Mouse (Mus musculus) limb, embryonic 15.5 days (tissue): ENCODE results near the gene Pigo. TPM values are rescaled to one million over a fixed set of nuclear protein-coding genes. Genes with fewer than 3 reads are reported as not detected.
"Not testable (repeated sequence)": the region's sequence is repeated elsewhere in the genome, so short reads cannot be mapped to it uniquely, and the experiment has no call there.

Experiments
- ATAC-seq: fragments of 200-750 bp; cut with Nextera tagmentation; 2 replicates; pipeline ENCODE4 v1.8.0; 2017; ENCODE audit warnings: low read depth, moderate TSS enrichment; ENCODE audit not compliant: insufficient number of reproducible peaks, low FRiP score, low TSS enrichment
- H3K27ac ChIP-seq: fragments of 300-500 bp; sonication (generic); 2 replicates; pipeline ENCODE4 v1.5.1; 2015; ENCODE audit warnings: moderate library complexity, mild to moderate bottlenecking, inconsistent platforms
- H3K27me3 ChIP-seq: fragments of 300-500 bp; sonication (generic); 2 replicates; pipeline ENCODE4 v1.6.1; 2015; ENCODE audit warnings: inconsistent platforms
- H3K36me3 ChIP-seq: fragments of 300-500 bp; sonication (generic); 2 replicates; pipeline ENCODE4 v1.6.1; 2015; ENCODE audit warnings: inconsistent platforms
- H3K4me1 ChIP-seq: fragments of 300-500 bp; sonication (generic); 2 replicates; pipeline ENCODE4 v1.6.1; 2015; ENCODE audit warnings: inconsistent platforms
- H3K4me2 ChIP-seq: fragments of 300-500 bp; sonication (generic); 2 replicates; pipeline ENCODE4 v1.6.1; 2015; ENCODE audit warnings: mild to moderate bottlenecking, inconsistent platforms
- H3K4me3 ChIP-seq: fragments of 300-500 bp; sonication (generic); 2 replicates; pipeline ENCODE4 v1.5.1; 2015; ENCODE audit warnings: mild to moderate bottlenecking, inconsistent platforms
- H3K9ac ChIP-seq: fragments of 300-500 bp; sonication (generic); 2 replicates; pipeline ENCODE4 v1.6.1; 2015; ENCODE audit warnings: inconsistent platforms
- H3K9me3 ChIP-seq: fragments of 300-500 bp; sonication (generic); 2 replicates; pipeline ENCODE4 v1.6.1; 2016; ENCODE audit warnings: inconsistent platforms
- WGBS: fragments of 180-500 bp; shearing (Covaris S2); methylation state at CpG from one replicate; pipeline ENCODE4 v1.1.7; 2015; 5-methylcytosine and 5-hydroxymethylcytosine counted together
- polyA plus RNA-seq: library from polyadenylated mRNA; unstranded; fragments of >200 nt; fragmentation: Nextera tagmentation; extraction: Ambion mirVana; gene quantifications from 2 replicates; pipeline ENCODE4 v1.2.1, GENCODE M21; 2015

The Pigo gene
- polyA plus RNA-seq, 1 experiment from 2014 or later, result 23.1 TPM

DNA sequence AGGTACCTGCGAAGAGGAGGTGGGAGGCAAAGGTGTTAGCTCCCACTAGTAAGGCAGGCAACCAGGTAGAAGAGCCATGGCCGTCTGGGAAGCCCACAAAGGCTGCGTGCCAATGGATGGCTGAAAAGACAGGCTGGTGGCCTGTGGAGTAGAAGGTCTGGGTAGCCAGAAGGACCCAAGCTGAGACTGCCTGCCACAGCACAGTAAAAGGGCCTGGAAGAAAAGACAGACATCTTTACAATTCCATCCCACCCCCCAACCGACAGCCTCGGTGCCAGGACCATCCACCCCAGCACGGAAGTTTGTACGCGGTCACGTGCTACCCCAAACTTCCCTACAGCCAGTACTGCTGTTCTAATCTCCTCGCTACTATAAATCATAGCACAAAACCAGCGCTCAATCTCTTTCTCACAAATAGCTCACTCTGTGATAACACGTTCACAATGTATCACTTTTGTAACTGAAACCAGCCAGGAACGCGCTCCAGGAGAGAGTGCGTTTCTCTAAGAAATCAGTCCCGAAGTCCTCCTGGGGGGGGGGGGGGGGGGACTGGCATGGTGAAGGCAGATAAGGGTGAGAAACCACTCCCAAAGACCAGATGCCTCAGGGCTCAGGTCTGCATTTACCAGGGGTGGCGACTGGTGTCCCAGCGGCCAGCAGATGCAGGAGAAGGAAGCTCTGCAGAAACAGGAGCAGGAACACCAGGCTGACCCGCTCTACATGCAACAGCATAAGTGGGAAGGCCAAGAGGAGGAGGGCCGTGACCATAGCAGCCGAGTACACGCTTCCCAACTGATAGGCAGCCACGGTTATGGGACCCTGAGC is 5.8 kb downstream of the Pigo start:
- Histone ChIP-seq H3K27ac (no peak overlapping the region), H3K4me2 (no peak overlapping the region), H3K4me1 (peaks cover 10% of the 10 kb centered on the region), H3K36me3 (peaks cover 68% of the 10 kb centered on the region), H3K27me3 (no peaks in the 10 kb centered on the region), H3K9ac (no peak overlapping the region), H3K4me3 (no peak overlapping the region), H3K9me3 (no peaks in the 10 kb centered on the region)
- WGBS, result 90% methylated on average over 23 of the region's 23 CpGs
- no peak for ATAC-seq

DNA sequence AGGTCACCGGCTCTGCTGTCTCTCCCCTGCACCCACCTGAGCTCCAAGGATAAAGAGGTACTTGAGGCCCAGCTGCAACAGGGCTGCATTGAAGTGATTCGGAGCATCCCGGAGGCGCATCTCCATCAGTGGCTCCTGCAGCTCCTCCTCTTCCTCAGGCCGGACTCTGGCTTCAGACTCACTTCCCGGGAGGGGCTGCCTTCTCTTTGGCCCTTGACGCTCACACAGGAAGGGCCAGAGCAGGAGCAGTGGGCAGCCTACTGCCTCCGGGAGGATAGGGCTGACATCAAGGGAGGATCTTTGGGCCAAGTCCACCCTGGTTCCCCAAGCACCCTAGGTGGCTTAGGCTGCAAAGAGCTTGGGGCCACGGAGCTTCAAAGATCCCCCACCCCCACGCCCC is 6.4 kb downstream of the Pigo start:
- 91% methylated on average over 10 of the region's 10 CpGs for WGBS
- ATAC-seq, result no peak
- H3K27ac ChIP-seq, result no peak overlapping the region

DNA sequence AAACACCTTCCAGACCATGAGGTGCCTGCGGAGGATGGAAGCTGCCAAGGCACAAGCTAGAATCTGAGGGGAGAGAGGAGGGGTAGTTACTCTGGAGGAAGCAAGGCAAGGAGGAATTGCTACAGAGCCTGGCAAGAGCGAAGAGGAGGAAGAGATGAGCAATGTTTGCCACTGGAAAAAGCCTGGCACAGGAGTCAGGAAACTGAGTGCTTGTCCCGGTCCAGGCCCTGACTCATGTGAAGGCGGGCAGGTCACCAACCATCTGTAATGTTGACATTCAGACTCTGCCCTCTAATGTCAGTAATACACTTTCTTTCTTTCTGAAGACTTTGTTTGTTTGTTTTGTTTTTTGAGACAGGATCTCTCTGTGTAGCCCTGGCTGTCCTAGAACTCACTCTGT is 7.5 kb downstream of the Pigo start:
- peaks cover 62% of the 10 kb centered on the region for H3K36me3 ChIP-seq
- H3K4me1 ChIP-seq, result no peaks in the 10 kb centered on the region
- H3K9ac ChIP-seq, result no peak overlapping the region
- no peaks in the 10 kb centered on the region for H3K9me3 ChIP-seq
- H3K27ac ChIP-seq, result no peak overlapping the region
- H3K27me3 ChIP-seq, result no peaks in the 10 kb centered on the region
- WGBS, result 95% methylated on average over 4 of the region's 4 CpGs
- H3K4me2 ChIP-seq, result no peak overlapping the region
- H3K4me3 ChIP-seq, result no peak overlapping the region
- ATAC-seq, result no peak

More for the DNA sequence above, 6.4 kb downstream of the Pigo start:
- Histone ChIP-seq H3K9me3 (no peaks in the 10 kb centered on the region), H3K4me3 (no peak overlapping the region), H3K36me3 (peaks cover 68% of the 10 kb centered on the region), H3K4me1 (peaks cover 3% of the 10 kb centered on the region; the same call in 1 of the 2 replicates), H3K4me2 (no peak overlapping the region), H3K27me3 (no peaks in the 10 kb centered on the region), H3K9ac (no peak overlapping the region)

DNA sequence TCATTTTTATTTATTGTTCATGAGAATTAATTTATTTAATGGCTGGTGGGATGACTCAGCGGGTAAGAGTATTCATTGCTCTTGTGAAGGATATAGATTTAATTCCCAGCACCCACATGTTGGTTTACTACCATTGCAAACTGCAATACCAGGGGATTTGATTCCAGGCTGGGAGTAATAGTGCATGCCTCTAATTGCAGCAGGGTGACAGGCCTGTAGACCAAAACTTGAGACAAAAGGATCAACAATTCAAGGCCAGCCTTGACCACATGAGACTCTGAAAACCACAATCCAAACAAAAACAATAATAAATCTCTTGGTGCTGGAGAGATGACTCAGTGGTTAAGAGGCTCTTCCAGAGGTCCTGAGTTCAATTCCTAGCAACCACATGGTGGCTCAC is 13.5 kb downstream of the Pigo start:
- H3K36me3 ChIP-seq, result 0 out of 2 replicates have a peak, but pooled peaks cover 9% of the 10 kb centered on the region
- no peak for ATAC-seq
- 97% methylated on average over 1 of the region's 1 CpGs for WGBS
- H3K27ac ChIP-seq, result no peak overlapping the region
- H3K4me3 ChIP-seq, result no peak overlapping the region
- H3K9ac ChIP-seq, result no peak overlapping the region
- H3K4me2 ChIP-seq, result no peak overlapping the region
- H3K4me1 ChIP-seq, result peaks cover 14% of the 10 kb centered on the region
- H3K9me3 ChIP-seq, result no peaks in the 10 kb centered on the region
- no peaks in the 10 kb centered on the region for H3K27me3 ChIP-seq

DNA sequence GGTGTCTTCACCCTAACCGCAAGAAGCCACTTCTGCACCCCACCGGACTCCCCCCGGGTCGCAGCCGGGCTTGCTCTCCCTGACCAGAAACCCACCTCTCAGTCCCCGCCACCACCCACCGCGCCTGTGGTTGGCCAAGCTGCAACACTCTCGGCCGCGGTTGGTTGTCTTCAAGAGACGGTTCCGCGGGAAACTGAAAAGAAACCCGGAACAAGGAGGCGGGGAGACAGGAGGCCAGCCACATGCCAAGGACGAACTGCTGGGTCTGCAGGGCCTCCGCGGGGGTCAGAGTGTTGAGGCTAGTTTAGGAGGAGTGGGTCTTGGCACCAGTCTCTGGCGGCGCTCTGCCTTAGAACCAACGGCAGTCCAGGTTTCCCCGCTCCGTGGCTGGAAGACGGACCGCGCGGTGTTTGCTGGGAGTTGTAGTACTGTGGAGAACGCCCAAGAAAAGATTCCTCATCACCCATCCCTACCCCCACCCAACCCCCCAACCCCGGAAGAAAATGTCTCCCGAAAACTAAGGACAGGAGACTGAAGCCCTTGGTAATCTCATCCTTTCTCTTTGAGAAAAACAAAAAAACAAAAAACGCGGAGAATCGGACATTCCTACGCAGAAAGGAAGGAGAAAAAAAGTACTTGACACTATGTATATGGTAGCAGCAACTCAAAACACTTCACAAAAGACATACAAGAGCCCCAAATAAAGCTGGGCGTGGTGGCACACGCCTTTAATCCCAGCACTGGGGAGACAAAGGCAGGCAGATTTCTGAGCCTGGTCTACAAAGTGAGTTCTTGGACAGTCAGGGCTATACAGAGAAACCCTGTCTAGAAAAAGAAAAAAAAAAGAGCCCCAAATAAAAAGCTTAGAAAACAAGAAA is 15.2 kb downstream of the Pigo start, which contains the start of gene Fancg:
Gene Fancg (minus strand): TSS at position 346 of the 878 bp plus-strand sequence.
- H3K27ac ChIP-seq, result peak within 1 kb of the TSS; percentile 64
- H3K9ac ChIP-seq, result peak within 1 kb of the TSS; percentile 51
- peaks cover 11% of the 10 kb centered on the region; the same call in 1 of the 2 replicates for H3K36me3 ChIP-seq
- peak; percentile 88 for ATAC-seq
- peaks cover 14% of the 10 kb centered on the region for H3K4me1 ChIP-seq
- WGBS, result 1% methylated on average over 37 of the region's 37 CpGs
- no peaks in the 10 kb centered on the region for H3K9me3 ChIP-seq
- peak within 1 kb of the TSS; percentile 87 for H3K4me3 ChIP-seq
- peak within 1 kb of the TSS; percentile 78 for H3K4me2 ChIP-seq
- no peaks in the 10 kb centered on the region for H3K27me3 ChIP-seq

DNA sequence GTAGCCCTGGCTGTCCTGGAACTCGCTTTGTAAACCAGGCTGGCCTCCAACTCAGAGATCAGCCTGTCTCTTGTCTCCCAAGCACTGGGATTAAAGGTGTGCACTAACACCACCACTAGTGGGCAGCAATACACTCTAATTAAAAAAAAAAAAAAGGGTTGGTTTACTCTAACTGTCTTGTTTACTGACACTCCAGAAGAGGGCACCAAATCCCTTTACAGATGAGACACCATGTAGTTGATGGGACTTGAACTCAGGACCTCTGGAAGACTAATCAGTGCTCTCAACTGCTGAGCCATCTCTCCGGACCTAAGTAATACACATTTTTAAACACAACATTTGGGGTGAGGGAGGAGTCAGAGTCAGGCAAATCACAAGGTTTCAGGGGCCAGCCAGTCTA is 19.9 kb downstream of the Pigo start:
- Histone ChIP-seq H3K27me3 (no peaks in the 10 kb centered on the region), H3K9me3 (no peaks in the 10 kb centered on the region), H3K4me1 (peaks cover 13% of the 10 kb centered on the region), H3K4me2 (no peak overlapping the region), H3K27ac (no peak overlapping the region), H3K9ac (no peak overlapping the region), H3K36me3 (peaks cover 22% of the 10 kb centered on the region), H3K4me3 (no peak overlapping the region)
- no peak for ATAC-seq
- WGBS, result 66% methylated on average over 2 of the region's 2 CpGs

DNA sequence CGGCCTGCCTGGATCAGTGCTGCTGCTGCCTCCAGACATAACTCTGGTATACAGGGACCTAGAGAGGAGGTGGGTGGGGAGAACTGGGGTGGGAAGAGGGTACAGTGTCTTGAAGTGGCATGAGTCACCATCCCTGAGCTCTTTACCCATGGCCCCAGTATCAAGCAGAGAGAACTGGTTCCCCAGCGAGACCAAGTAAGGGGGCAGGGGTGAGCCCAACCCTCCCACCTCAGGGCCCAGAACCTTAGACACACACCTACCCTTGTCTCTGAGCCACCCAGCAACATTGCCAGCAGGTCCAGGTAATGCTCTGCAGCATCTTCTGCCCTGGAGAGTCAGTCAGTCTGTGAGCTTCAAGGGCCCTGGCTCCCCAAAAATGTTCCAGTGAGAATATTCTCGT is 20.7 kb downstream of the Pigo start:
- Histone ChIP-seq H3K4me1 (peaks cover 11% of the 10 kb centered on the region), H3K36me3 (peaks cover 22% of the 10 kb centered on the region), H3K4me3 (no peak overlapping the region), H3K27ac (no peak overlapping the region), H3K9ac (no peak overlapping the region), H3K4me2 (no peak overlapping the region), H3K27me3 (no peaks in the 10 kb centered on the region), H3K9me3 (no peaks in the 10 kb centered on the region)
- no peak for ATAC-seq
- 90% methylated on average over 3 of the region's 3 CpGs for WGBS

DNA sequence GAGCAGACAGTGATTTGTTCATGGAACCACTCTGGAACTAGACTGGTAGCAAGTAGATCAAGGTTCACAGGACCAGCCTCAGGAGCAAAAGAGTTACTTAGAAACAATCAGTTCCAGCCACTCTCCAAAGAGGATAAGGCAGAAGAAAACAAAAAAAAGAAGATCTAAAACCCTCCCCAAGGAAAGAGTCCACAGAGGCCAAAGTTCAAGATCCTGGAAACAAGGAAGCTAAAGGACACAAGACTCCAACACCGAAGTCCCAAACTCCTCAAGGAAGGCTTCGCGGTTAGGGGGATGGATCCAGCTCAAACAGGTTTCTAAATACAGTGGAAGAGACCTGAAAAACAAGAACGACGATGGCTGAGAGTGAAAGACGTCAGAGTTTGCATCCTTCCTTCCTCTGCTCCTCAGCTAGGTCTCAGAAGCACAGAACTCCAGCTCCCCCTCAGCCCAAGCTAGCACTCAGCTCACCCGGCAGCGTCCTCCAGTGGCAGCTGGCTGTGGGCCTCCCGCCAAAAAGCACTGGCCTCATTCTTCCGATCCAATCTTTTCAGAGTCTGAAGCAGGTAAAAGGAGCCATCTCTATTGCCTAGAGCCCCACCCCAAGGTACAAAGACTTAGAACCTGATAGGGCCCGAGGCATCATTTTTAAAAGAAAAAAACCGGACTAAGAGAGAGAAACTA is 22.7 kb downstream of the Pigo start:
- no peak for ATAC-seq
- Histone ChIP-seq H3K9ac (no peak overlapping the region), H3K27ac (no peak overlapping the region), H3K4me1 (peaks cover 11% of the 10 kb centered on the region; the same call in 1 of the 2 replicates), H3K4me3 (no peak overlapping the region), H3K4me2 (no peak overlapping the region), H3K27me3 (no peaks in the 10 kb centered on the region), H3K9me3 (no peaks in the 10 kb centered on the region), H3K36me3 (peaks cover 22% of the 10 kb centered on the region)
- 73% methylated on average over 12 of the region's 12 CpGs for WGBS

DNA sequence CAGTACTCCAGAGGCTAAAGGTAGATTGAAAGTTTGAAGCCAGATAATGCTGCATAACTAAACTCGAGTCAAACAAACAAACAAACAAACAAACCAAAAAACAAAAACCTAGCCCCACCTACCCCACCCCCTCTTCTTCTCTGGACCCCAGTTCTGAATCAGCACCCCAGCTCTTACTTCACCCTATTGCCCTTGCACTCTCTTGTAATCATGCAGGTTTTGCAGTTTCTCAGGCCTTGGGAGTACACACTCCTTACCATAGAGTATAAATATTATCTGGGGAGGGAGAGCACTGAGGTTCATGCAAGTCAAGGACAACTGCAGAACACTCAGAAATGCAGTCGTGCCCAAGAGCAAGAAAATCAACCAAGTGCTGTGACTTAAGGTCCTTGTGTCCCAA is 24.3 kb downstream of the Pigo start:
- Histone ChIP-seq H3K9me3 (no peaks in the 10 kb centered on the region), H3K4me3 (no peak overlapping the region), H3K27ac (peak overlapping the region; percentile 91), H3K27me3 (no peaks in the 10 kb centered on the region), H3K4me2 (no peak overlapping the region), H3K9ac (no peak overlapping the region), H3K36me3 (peaks cover 12% of the 10 kb centered on the region), H3K4me1 (peaks cover 15% of the 10 kb centered on the region; the same call in 1 of the 2 replicates)
- ATAC-seq, result no peak
- 94% methylated on average over 2 of the region's 2 CpGs for WGBS

DNA sequence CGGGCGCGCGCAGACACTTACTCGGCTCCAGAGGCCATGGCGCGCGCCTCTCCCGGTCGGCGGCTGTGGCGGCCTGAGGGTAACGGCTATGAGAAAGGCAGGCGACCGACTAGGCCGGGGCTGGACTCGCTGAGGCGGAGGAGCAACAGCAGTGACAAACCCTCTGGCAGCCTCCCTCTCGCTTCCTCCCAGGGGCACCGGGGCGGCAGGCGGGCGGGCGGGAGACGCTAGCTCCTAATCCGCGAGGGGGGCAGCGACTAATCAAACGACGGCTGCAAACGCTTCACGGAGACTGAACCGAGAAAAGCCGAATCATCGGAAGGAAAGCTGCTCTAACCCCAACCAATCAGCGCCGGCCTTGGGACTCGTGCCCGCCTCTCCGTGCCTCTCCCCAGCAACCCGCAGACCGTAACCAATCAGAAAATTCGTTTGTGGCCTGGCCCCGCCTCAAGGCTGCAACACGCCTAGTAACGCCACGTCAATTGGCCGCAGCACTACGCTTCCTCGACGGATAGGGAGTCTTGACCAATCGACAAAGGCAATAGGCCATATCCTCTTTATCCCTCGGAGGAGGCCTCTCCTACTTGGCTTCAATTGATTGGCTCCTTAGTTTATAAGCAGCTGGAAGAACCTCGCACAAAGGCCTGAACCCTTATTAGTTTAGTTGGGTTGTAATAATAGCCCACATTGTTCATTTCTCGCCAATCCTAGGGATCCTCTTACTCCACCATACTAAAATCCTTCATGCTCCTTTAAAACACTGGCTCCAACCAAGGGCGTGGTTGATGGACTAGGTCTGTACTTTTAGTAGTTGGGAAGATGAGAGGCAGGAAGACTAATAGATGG is 25.3 kb downstream of the Pigo start, which contains the start of gene Vcp:
Gene Vcp (minus strand): TSS at position 367 of the 846 bp plus-strand sequence.
- peak within 1 kb of the TSS; percentile 94 for H3K4me3 ChIP-seq
- peak; percentile 99 for ATAC-seq
- not testable (repeated sequence) for H3K9me3 ChIP-seq, H3K27me3 ChIP-seq
- under 1% methylated on average over 50 of the region's 56 CpGs for WGBS
- peak within 1 kb of the TSS; percentile 97 for H3K9ac ChIP-seq
- H3K36me3 ChIP-seq, result peaks cover 17% of the 10 kb centered on the region
- H3K4me2 ChIP-seq, result peak within 1 kb of the TSS; percentile 58
- H3K4me1 ChIP-seq, result peaks cover 15% of the 10 kb centered on the region; the same call in 1 of the 2 replicates
- H3K27ac ChIP-seq, result peak within 1 kb of the TSS; percentile 100
